Mouse (Mus musculus): ENCODE results near the gene Pmm2.

Pmm2 gene

GRCm38 (mm10) chr16:8678676-8679075 lies 41.2 kb downstream of the Pmm2 start:
- DNase-seq (ENCODE audit: low read depth, low spot score), result no peak

DNA sequence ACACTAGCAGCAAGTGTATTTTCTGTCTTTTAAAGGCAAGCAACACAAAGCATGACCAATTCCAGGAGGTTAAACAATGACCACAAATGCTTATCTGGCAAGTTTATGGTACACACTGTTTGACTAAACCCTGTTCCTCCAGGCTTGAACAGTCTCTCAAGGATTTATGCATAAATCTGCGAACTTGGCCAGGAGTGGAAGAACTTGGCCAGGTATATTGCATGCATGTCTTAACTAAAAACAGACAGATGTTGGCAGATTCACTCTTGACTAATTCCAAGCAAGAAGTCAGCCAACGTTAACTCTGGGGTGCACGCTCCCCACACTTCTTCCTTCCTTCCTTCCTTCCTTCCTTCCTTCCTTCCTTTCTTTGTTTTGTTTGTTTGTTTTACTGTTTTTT lies 42.3 kb downstream of the Pmm2 start:
- DNase-seq (ENCODE audit: low read depth, low spot score), result no peak

DNA sequence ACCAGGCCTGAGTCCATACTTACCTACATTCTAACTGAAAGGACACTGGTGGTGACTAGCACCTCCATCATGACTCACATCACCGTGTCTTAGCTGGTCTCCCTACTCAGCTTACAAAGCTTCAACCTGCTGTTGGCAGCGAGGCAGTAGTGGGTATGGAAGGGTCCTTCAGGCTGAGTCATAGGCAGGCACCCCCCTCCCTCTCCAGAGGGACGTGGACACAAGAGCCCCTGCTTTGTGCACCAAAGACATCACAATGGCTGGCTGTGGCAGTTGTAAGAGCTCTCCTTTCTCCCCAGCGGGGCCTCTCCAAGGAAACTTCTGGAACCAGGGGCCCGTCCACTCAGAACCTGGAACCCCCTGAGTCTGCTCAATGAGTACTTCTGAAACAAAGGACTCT lies 43.0 kb downstream of the Pmm2 start, which contains the start of gene Gm5767:
Gene Gm5767 (plus strand): TSS at position 301 of the 400 bp plus-strand sequence.
- DNase-seq (ENCODE audit: low read depth, low spot score), result no peak

GRCm38 (mm10) chr16:8685087-8685486 lies 47.6 kb downstream of the Pmm2 start:
- no peak for DNase-seq (ENCODE audit: low read depth, low spot score)

- peak; percentile 75 for DNase-seq (ENCODE audit: low read depth, low spot score)
These were observed 48.8 kb downstream of the Pmm2 start for GRCm38 (mm10) chr16:8686121-8686870.

GRCm38 (mm10) chr16:8686871-8687535 lies 49.5 kb downstream of the Pmm2 start:
- no peak for DNase-seq (ENCODE audit: low read depth, low spot score)

DNA sequence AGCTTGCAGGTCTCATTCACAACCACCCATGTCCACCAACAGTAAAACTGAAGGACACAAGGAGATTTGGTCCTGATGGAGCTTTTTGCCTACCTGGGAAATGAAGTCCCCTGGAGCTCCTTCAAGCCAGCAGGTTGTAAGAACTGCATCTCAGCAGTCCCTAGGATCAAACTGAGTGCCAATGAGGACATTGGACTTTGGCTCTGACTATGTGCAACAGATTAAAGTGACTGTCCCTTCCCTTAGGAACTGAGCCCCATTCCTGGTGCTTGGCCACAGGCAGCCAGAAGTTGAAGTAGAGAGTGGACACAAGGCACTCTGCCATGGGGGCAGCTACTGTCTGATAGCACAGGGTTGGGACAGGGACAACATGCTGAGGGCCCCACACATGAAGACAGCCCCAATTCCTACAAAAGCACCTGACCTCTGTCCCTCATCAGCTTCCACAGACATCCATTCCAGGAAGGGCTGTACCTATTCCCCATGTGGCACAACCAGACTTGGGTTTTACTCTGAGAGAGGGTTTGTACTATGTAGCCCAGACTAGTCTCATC lies 50.2 kb downstream of the Pmm2 start:
- no peak for DNase-seq (ENCODE audit: low read depth, low spot score)

- no peak for DNase-seq (ENCODE audit: low read depth, low spot score)
These were observed 52.6 kb downstream of the Pmm2 start for GRCm38 (mm10) chr16:8689979-8690656.

DNA sequence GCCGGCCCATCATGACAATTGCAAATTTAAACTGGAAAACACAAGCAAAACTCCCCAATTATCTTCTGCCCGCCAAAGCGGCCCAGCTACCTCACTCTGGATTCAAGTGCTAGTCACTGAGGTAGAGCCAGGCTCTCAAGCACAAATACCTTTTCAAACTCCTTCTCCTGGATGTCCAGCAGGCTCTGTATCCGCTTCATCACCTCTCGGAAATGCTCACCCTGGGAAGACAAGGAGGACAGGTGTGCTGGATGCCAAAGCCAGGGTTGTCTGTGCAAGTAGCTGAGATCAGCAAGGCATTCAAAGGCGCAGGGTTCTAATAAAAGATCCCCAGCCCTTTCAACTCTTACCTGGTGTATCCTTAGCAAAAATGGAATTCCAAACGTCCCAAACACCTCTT lies 53.7 kb downstream of the Pmm2 start:
- DNase-seq (ENCODE audit: low read depth, low spot score), result no peak

GRCm38 (mm10) chr16:8699556-8699955 lies 62.1 kb downstream of the Pmm2 start:
- no peak for DNase-seq (ENCODE audit: low read depth, low spot score)

- DNase-seq (ENCODE audit: low read depth, low spot score), result no peak
These were observed 63.1 kb downstream of the Pmm2 start for GRCm38 (mm10) chr16:8700586-8700985.

- no peak for DNase-seq (ENCODE audit: low read depth, low spot score)
These were observed 74.5 kb downstream of the Pmm2 start for GRCm38 (mm10) chr16:8711998-8712397.

Measured in forelimb bud, embryonic 11.5 days (tissue).